Mouse (Mus musculus) myocyte (in vitro differentiated cells): Measurements from ENCODE around the gene Pamr1. TPM values are rescaled to one million over a fixed set of nuclear protein-coding genes. Genes with fewer than 3 reads are reported as not detected.

Source experiments
- H3K27me3 ChIP-seq: one replicate; pipeline ENCODE4 v1.6.1; 2011; ENCODE audit not compliant: control insufficient read depth, insufficient read depth, insufficient read length
- H3K36me3 ChIP-seq: one replicate; pipeline ENCODE4 v1.6.1; 2011; ENCODE audit not compliant: control insufficient read depth, insufficient read depth
- H3K4me2 ChIP-seq: one replicate; pipeline ENCODE4 v1.6.1; 2011; ENCODE audit warnings: low read depth, control low read depth
- H3K4me3 ChIP-seq: one replicate; pipeline ENCODE4 v1.5.1; 2011; ENCODE audit warnings: mild to moderate bottlenecking, control low read depth, moderate library complexity
- H3K79me2 ChIP-seq: one replicate; pipeline ENCODE4 v1.6.1; 2011; ENCODE audit not compliant: control insufficient read depth, insufficient read depth
- H3ac ChIP-seq: one replicate; pipeline ENCODE4 v1.6.1; 2011; ENCODE audit not compliant: control insufficient read depth, insufficient read length
- CEBPB ChIP-seq: IDR thresholded peaks from 2 replicates; pipeline ENCODE4 v1.6.1; 2011; ENCODE audit warnings: mild to moderate bottlenecking, moderate library complexity; ENCODE audit not compliant: poor library complexity, insufficient read depth, severe bottlenecking
- E2F4 ChIP-seq: IDR thresholded peaks from one replicate; pipeline ENCODE4 v1.6.1; 2011; ENCODE audit warnings: mild to moderate bottlenecking, control low read depth, moderate library complexity; ENCODE audit not compliant: insufficient read depth
- MAX ChIP-seq: IDR thresholded peaks from one replicate; pipeline ENCODE4 v1.6.1; 2011; ENCODE audit warnings: low read depth, mild to moderate bottlenecking, control low read depth
- MYOD1 ChIP-seq, 3 experiments: IDR thresholded peaks; one replicate each; pipeline ENCODE4 v1.6.1; 2011; ENCODE audit warnings: control low read depth in 2 of 3, low read depth in 2 of 3, mild to moderate bottlenecking in 2 of 3, moderate library complexity in 1 of 3; ENCODE audit not compliant: insufficient read length in 2 of 3, control insufficient read depth in 1 of 3
- MYOG ChIP-seq, 3 experiments: IDR thresholded peaks; one replicate each; pipeline ENCODE4 v1.6.1; 2011; ENCODE audit warnings: control low read depth in 2 of 3, low read depth in 2 of 3, mild to moderate bottlenecking in 2 of 3; ENCODE audit not compliant: insufficient read length in 2 of 3, control insufficient read depth in 1 of 3, insufficient read depth in 1 of 3
- POLR2A ChIP-seq: IDR thresholded peaks from one replicate; pipeline ENCODE4 v1.6.1; 2011; ENCODE audit warnings: low read depth, mild to moderate bottlenecking, control low read depth, moderate library complexity; ENCODE audit not compliant: insufficient read length
- POLR2AphosphoS2 ChIP-seq: IDR thresholded peaks from one replicate; pipeline ENCODE4 v1.6.1; 2011; ENCODE audit warnings: low read depth, control low read depth; ENCODE audit not compliant: insufficient read length
- REST ChIP-seq: IDR thresholded peaks from one replicate; pipeline ENCODE4 v1.6.1; 2011; ENCODE audit warnings: mild to moderate bottlenecking, control low read depth, moderate library complexity; ENCODE audit not compliant: insufficient read depth, insufficient read length
- SRF ChIP-seq: IDR thresholded peaks from one replicate; pipeline ENCODE4 v1.6.1; 2011; ENCODE audit warnings: low read depth; ENCODE audit not compliant: control insufficient read depth, insufficient read length
- TCF12 ChIP-seq: IDR thresholded peaks from one replicate; pipeline ENCODE4 v1.6.1; 2011; ENCODE audit warnings: mild to moderate bottlenecking, control low read depth; ENCODE audit not compliant: poor library complexity, insufficient read depth, severe bottlenecking
- TCF3 ChIP-seq: IDR thresholded peaks from one replicate; pipeline ENCODE4 v1.6.1; 2011; ENCODE audit warnings: low read depth, control low read depth; ENCODE audit not compliant: insufficient read length
- USF1 ChIP-seq: IDR thresholded peaks from one replicate; pipeline ENCODE4 v1.6.1; 2011; ENCODE audit warnings: low read depth, mild to moderate bottlenecking, control low read depth, moderate library complexity
- polyA plus RNA-seq: library from polyadenylated mRNA; unstranded; fragments of >200 nt; fragmentation: generic; extraction: Trizol; gene quantifications from one replicate; pipeline ENCODE4 v1.2.1, GENCODE M21; 2012; ENCODE audit warnings: missing spikeins

Gene Pamr1
- polyA plus RNA-seq, 1 experiment = not detected

DNA sequence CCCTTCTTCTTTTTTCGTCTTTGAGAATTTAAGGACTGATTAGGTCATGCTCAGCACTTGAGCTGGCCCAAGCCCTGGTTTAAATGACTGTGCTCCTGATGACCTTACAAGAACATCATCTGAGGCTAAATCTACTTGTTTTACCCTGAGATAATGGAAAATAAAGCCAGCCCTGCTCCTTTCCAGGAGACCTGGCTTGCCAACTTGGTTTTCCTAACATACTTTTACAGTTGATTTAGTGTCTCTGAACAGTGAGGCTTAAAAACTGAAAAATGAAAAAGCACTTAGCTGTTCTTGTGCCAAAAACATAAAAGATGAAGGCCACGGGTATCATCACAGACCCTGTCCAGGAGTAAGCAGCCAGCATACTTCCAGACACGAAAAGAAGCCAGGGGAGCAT lies 13.0 kb upstream of the Pamr1 start:
- no peaks in the 10 kb centered on the region for H3K79me2 ChIP-seq
- no peaks in the 10 kb centered on the region for H3K36me3 ChIP-seq
- TF ChIP-seq TCF12 = no peak
- TF ChIP-seq E2F4 = no peak
- TF ChIP-seq POLR2A = no peak
- TF ChIP-seq SRF = no peak
- no peak for TF ChIP-seq MAX
- TF ChIP-seq TCF3 = no peak
- TF ChIP-seq POLR2AphosphoS2 = no peak
- TF ChIP-seq REST = no peak
- TF ChIP-seq MYOD1 (IDR thresholded peaks at IDR 0.05; ENCODE audit: control insufficient read depth in 1 of 3, insufficient read length in 2 of 3, low read depth in 2 of 3) = no peak
- no peak for TF ChIP-seq MYOG (IDR thresholded peaks at IDR 0.05; ENCODE audit: control insufficient read depth in 1 of 3, insufficient read depth in 1 of 3, insufficient read length in 2 of 3, low read depth in 2 of 3)
- TF ChIP-seq USF1 = no peak
- TF ChIP-seq CEBPB = no peak

DNA sequence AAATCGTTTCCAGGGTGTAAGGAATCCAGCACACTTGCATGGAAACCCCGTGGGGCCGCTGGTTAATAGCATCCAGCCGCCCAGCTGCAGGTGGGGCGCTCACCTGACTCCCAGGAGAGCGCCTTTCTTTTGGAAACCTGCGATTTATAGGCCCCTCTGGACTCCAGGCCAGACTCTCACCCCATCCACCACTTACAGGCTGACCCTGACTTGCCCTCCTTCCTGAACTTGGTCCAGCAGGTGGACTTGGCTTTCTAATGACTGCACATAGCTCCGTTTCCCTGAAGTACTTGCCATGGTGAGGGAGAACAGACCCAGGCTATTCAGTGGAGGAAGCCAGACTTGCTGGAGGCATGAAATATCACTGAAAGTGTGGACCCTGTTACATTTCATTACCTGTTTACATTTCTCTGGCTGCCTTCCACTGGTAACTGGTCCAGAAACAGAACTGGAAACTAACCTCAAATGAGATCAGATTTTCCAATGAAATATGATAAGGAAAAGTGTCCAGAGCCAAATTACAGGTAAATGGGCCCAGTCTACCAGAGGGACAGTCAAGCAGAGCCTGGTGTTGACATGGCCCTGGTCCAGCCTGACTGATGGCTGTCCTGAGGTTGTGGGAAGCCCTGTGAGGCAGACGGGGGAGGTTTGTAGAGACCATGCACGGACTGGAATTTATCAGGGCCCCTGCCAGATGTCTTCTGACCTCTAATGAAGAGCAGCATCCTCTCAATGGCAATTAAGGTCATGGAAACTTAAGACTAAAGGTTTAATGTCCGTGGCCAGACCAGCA lies 9.2 kb upstream of the Pamr1 start:
- Histone ChIP-seq H3ac (no peak overlapping the region), H3K36me3 (no peaks in the 10 kb centered on the region), H3K79me2 (no peaks in the 10 kb centered on the region), H3K4me2 (no peak overlapping the region), H3K4me3 (no peak overlapping the region), H3K27me3 (peaks cover 15% of the 10 kb centered on the region)
- no peak for TF ChIP-seq MAX
- no peak for TF ChIP-seq USF1
- no peak for TF ChIP-seq REST
- no peak for TF ChIP-seq SRF
- TF ChIP-seq MYOD1 (IDR thresholded peaks at IDR 0.05; ENCODE audit: control insufficient read depth in 1 of 3, insufficient read length in 2 of 3, low read depth in 2 of 3) = no peak
- no peak for TF ChIP-seq TCF12

More for the DNA sequence above, 13.0 kb upstream of the Pamr1 start:
- Histone ChIP-seq H3ac (no peak overlapping the region), H3K27me3 (peaks cover 6% of the 10 kb centered on the region), H3K4me2 (no peak overlapping the region), H3K4me3 (no peak overlapping the region)

DNA sequence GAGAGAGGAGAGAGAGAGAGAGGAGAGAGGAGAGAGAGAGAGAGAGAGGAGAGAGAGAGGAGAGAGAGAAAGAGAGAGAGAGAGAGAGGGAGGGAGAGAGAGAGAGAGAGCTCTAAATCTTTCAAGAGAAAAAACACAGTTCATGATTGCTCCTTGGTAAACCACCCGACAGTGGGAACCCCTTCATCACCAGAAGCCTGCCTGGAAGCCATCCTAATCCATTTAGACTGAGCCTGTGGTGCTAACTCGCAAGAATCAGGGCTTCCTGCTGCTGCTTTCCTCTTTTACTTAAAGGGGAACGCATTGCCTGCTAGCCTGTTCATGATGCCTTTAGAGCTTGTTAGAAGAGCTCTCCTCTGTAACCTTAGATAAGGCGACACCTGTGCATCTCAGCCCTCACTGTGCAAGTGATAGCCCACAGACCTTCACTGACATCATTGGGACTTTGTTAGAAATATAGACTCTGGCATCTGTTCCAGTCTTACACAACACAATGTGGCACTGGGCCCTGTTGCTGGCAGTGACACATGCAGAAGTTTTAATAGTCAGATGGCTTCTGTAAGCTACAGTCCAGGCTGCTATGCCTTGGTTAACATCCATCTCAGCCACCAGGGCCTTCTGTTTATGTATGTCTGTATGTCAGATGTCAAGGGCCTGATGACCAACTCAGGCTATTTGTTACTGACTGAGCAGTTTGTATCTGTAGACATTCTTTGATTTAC lies 8.2 kb upstream of the Pamr1 start:
- no peaks in the 10 kb centered on the region for H3K79me2 ChIP-seq
- no peak overlapping the region for H3ac ChIP-seq
- no peak overlapping the region for H3K4me2 ChIP-seq
- H3K4me3 ChIP-seq = no peak overlapping the region
- H3K36me3 ChIP-seq = no peaks in the 10 kb centered on the region
- peaks cover 15% of the 10 kb centered on the region for H3K27me3 ChIP-seq
- TF ChIP-seq SRF (no peak), MAX (no peak), MYOG (IDR thresholded peaks at IDR 0.05; ENCODE audit: control insufficient read depth in 1 of 3, insufficient read depth in 1 of 3, insufficient read length in 2 of 3, low read depth in 2 of 3) (no peak), POLR2AphosphoS2 (no peak), MYOD1 (IDR thresholded peaks at IDR 0.05; ENCODE audit: control insufficient read depth in 1 of 3, insufficient read length in 2 of 3, low read depth in 2 of 3) (no peak), TCF12 (no peak), TCF3 (no peak), USF1 (no peak)

DNA sequence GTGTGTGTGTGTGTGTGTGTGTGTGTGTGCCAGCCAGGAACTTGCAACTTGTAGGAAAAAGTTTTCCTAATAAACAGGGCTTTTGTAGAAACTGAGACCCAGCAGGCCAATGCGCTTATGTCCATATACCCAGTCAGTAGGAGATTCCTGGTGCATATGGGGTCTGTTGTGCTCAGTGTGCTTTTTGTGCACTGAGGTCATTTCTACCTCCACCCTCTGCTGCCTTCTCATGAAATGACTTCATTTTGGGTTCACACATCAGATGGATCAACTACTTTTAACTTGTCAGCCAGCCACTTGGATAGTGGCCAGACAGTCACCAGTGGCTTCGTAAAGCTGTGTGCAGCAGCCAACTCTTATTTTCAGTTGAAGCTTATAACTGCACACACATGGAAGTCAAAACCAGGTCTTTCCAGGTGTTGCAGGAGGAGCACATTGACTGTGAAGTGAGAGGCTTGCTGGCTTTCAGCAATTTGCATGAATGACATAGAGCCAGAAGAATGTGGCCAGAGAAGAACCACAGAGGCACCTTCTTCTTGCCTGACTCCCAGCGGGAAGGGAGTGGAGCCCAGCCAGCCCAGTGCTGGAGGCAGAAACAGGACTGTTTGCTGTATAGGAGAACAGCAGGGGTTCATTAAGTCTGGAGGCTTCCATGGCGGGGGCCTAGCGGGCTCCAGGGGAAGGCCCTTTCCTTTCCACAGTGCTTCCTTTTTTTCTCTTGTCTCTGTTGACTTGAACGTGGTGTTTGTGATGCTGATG lies 5.7 kb upstream of the Pamr1 start:
- TF ChIP-seq MYOD1 (IDR thresholded peaks at IDR 0.05; ENCODE audit: control insufficient read depth in 1 of 3, insufficient read length in 2 of 3, low read depth in 2 of 3) (no peak), SRF (no peak), POLR2AphosphoS2 (no peak), USF1 (no peak), MAX (no peak), TCF3 (no peak), POLR2A (no peak), E2F4 (no peak), REST (no peak), CEBPB (no peak), MYOG (IDR thresholded peaks at IDR 0.05; ENCODE audit: control insufficient read depth in 1 of 3, insufficient read depth in 1 of 3, insufficient read length in 2 of 3, low read depth in 2 of 3) (no peak), TCF12 (no peak)
- Histone ChIP-seq H3K4me2 (no peak overlapping the region), H3K27me3 (peaks cover 15% of the 10 kb centered on the region)

More for the DNA sequence above, 5.7 kb upstream of the Pamr1 start:
- Histone ChIP-seq H3K36me3 (no peaks in the 10 kb centered on the region), H3K4me3 (no peak overlapping the region), H3ac (no peak overlapping the region), H3K79me2 (no peaks in the 10 kb centered on the region)
